In genomic region chr11:69088103-69088855, GRCm38 (mm10) we compare ENCODE assay signal across 8 mouse cellular contexts. TPM values are rescaled to one million over a fixed set of nuclear protein-coding genes. Genes with fewer than 3 reads are reported as not detected.
DNase-seq lines count a peak whose midpoint lies in the region; ATAC-seq and TF ChIP-seq lines count a peak whose summit lies in the region.

Gene Vamp2 (plus strand): TSS chr11:69088490.

- H3K36me3 ChIP-seq in embryonic facial prominence, embryonic 15.5 days: peaks cover 32% of the 10 kb centered on the region
- peaks cover 33% of the 10 kb centered on the region for H3K36me3 ChIP-seq in kidney, embryonic 14.5 days (ENCODE audit: control insufficient read depth, insufficient read depth, low read length)
- peaks cover 2% of the 10 kb centered on the region; the same call in 1 of the 2 replicates for H3K36me3 ChIP-seq in liver, adult 2 months (ENCODE audit: control insufficient read depth, insufficient read depth, low read length)

- under 1% methylated on average over 55 of the region's 67 CpGs for WGBS in embryonic facial prominence, embryonic 15.5 days
- 1% methylated on average over 58 of the region's 67 CpGs for WGBS in kidney, embryonic 14.5 days
- WGBS in liver, adult 2 months: 2% methylated on average over 65 of the region's 67 CpGs

- no peak for TF ChIP-seq CTCF in liver, adult 2 months (IDR thresholded peaks at IDR 0.05; ENCODE audit: low read depth, low read length)

- no peaks in the 10 kb centered on the region for H3K27me3 ChIP-seq in embryonic facial prominence, embryonic 15.5 days
- no peaks in the 10 kb centered on the region for H3K27me3 ChIP-seq in kidney, embryonic 14.5 days (ENCODE audit: control insufficient read depth, insufficient read depth, low read length)
- no peaks in the 10 kb centered on the region for H3K27me3 ChIP-seq in liver, adult 2 months (ENCODE audit: control insufficient read depth, insufficient read depth, low read length)

- H3K9ac ChIP-seq in embryonic facial prominence, embryonic 15.5 days: peak within 1 kb of the TSS; percentile 100
- peak within 1 kb of the TSS; percentile 99 for H3K9ac ChIP-seq in kidney, embryonic 14.5 days (ENCODE audit: low read depth, low read length)
- H3K9ac ChIP-seq in liver, adult 2 months (ENCODE audit: low read depth, low read length): peak within 1 kb of the TSS; percentile 100

- peak within 1 kb of the TSS; percentile 93 for H3K27ac ChIP-seq in embryonic facial prominence, embryonic 15.5 days (replicated peaks)
- peak within 1 kb of the TSS; percentile 94 for H3K27ac ChIP-seq in kidney, embryonic 14.5 days (ENCODE audit: low read depth, low read length)
- H3K27ac ChIP-seq in liver, adult 2 months (replicated peaks; ENCODE audit: insufficient read depth, low read depth, low read length): peak within 1 kb of the TSS; percentile 97

- H3K4me2 ChIP-seq in embryonic facial prominence, embryonic 15.5 days (replicated peaks): peak within 1 kb of the TSS; percentile 86
- peak within 1 kb of the TSS; percentile 95 for H3K4me2 ChIP-seq in kidney, embryonic 14.5 days (replicated peaks; ENCODE audit: low read depth, low read length)

- peak; percentile 82 for ATAC-seq in embryonic facial prominence, embryonic 15.5 days (ENCODE audit: insufficient number of reproducible peaks, low FRiP score, low TSS enrichment, low read depth)
- ATAC-seq in kidney, embryonic 14.5 days (ENCODE audit: low FRiP score, low TSS enrichment): peak; percentile 62
- ATAC-seq in monocyte, adult 5-6 weeks (replicated peaks; ENCODE audit: insufficient number of reproducible peaks, low FRiP score, low TSS enrichment, poor library complexity, severe bottlenecking): 0 out of 2 replicates have a peak, but pooled peaks have one; percentile 23

- peaks cover 16% of the 10 kb centered on the region for H3K79me2 ChIP-seq in liver, adult 2 months (ENCODE audit: control insufficient read depth, insufficient read depth, low read length)

- peak; percentile 65; the same call in 1 of the 2 replicates for TF ChIP-seq POLR2A in liver, adult 2 months (IDR thresholded peaks at IDR 0.05; ENCODE audit: extremely low read depth, insufficient read depth, low read length)

- H3K9me3 ChIP-seq in embryonic facial prominence, embryonic 15.5 days (replicated peaks): no peaks in the 10 kb centered on the region
- H3K9me3 ChIP-seq in kidney, embryonic 14.5 days (ENCODE audit: control insufficient read depth, low read length): no peaks in the 10 kb centered on the region

- H3K4me1 ChIP-seq in embryonic facial prominence, embryonic 15.5 days: peaks cover 38% of the 10 kb centered on the region
- peaks cover 21% of the 10 kb centered on the region for H3K4me1 ChIP-seq in kidney, embryonic 14.5 days (ENCODE audit: control insufficient read depth, insufficient read depth, low read length)
- peaks cover 15% of the 10 kb centered on the region for H3K4me1 ChIP-seq in liver, adult 2 months (ENCODE audit: control insufficient read depth, insufficient read depth, low read length)

- peak within 1 kb of the TSS; percentile 96 for H3K4me3 ChIP-seq in embryonic facial prominence, embryonic 15.5 days (replicated peaks)
- H3K4me3 ChIP-seq in kidney, embryonic 14.5 days (ENCODE audit: low read length): peak within 1 kb of the TSS; percentile 100
- peak within 1 kb of the TSS; percentile 96 for H3K4me3 ChIP-seq in liver, adult 2 months (ENCODE audit: insufficient read depth, low read depth, low read length)

- DNase-seq in 3134 (ENCODE audit: extremely low read depth, insufficient read length, low spot score): peak; percentile 86
- peak; percentile 92 to 97 for DNase-seq in adrenal gland, postnatal 36 days
- DNase-seq in heart, adult 9 months (ENCODE audit: low spot score in 2 of 2): peak; percentile 91 to 92
- DNase-seq in liver, adult 2 months (ENCODE audit: extremely low read depth, low read depth, low spot score): no peak
- peak; percentile 84 to 86 for DNase-seq in spleen, postnatal 36 days (ENCODE audit: low spot score in 2 of 2)

RNA-seq across cellular contexts. Expression of gene Vamp2, which starts in this region (rescaled TPM):
- total RNA-seq in adrenal gland, postnatal 36 days (2021): 100 to 1,000 TPM; 116 to 130 TPM
- 111 and 149 TPM in 2 replicates for polyA plus RNA-seq in embryonic facial prominence, embryonic 15.5 days (2015; fragmentation: Nextera tagmentation; extraction: Ambion mirVana)
- 57.5 and 86.5 TPM in 2 replicates for polyA plus RNA-seq in kidney, embryonic 14.5 days (2014; fragmentation: Nextera tagmentation; extraction: Ambion mirVana)
- 5.2 and 6.4 TPM in 2 replicates for total RNA-seq in liver, adult 2 months (2014; rRNA removed)
- polyA plus RNA-seq in liver, adult 2 months (2012; rRNA removed): 21.7 and 36.9 TPM in 2 replicates
- 13.1 to 89.9 TPM (median 23.6 TPM) in 3 replicates for total RNA-seq in monocyte, adult 5-6 weeks (2017)

Comparison
In these comparisons a context has a peak if more than half of its experiments do, and no peak if none do; other contexts are left out.
1. ATAC-seq: peak in every context shown above with its lines; median percentile 82 in embryonic facial prominence, embryonic 15.5 days; 62 in kidney, embryonic 14.5 days; 23 in monocyte, adult 5-6 weeks.